Mouse (Mus musculus) stomach, postnatal 0 days (tissue): Measurements from ENCODE around the gene Erbb4. TPM values are rescaled to one million over a fixed set of nuclear protein-coding genes. Genes with fewer than 3 reads are reported as not detected.

Experiments used
- ATAC-seq: fragments of 200-750 bp; cut with Nextera tagmentation; 2 replicates; pipeline ENCODE4 v1.8.0; 2017; ENCODE audit not compliant: low FRiP score, low TSS enrichment
- DNase-seq: peaks from one replicate; pipeline ENCODE4 v3.0.0-alpha.2; 2016; ENCODE audit warnings: low spot score
- H3K27ac ChIP-seq: fragments of 300-500 bp; sonication (generic); replicated peaks from 2 replicates; pipeline ENCODE4 v1.5.1; 2014; ENCODE audit warnings: mild to moderate bottlenecking, control low read depth
- H3K27me3 ChIP-seq: fragments of 300-500 bp; sonication (generic); 2 replicates; pipeline ENCODE4 v1.6.1; 2014; ENCODE audit warnings: low read length; ENCODE audit not compliant: control insufficient read depth, insufficient read depth
- H3K36me3 ChIP-seq: fragments of 300-500 bp; sonication (generic); 2 replicates; pipeline ENCODE4 v1.6.1; 2014; ENCODE audit warnings: low read length, mixed read lengths; ENCODE audit not compliant: control insufficient read depth, insufficient read depth
- H3K4me1 ChIP-seq: fragments of 300-500 bp; sonication (generic); replicated peaks from 2 replicates; pipeline ENCODE4 v1.6.1; 2014; ENCODE audit warnings: antibody characterized with exemption; ENCODE audit not compliant: control insufficient read depth, insufficient read depth
- H3K4me2 ChIP-seq: fragments of 300-500 bp; sonication (generic); replicated peaks from 2 replicates; pipeline ENCODE4 v1.6.1; 2014; ENCODE audit warnings: low read depth, mild to moderate bottlenecking, control low read depth, moderate library complexity
- H3K4me3 ChIP-seq: fragments of 300-500 bp; sonication (generic); 2 replicates; pipeline ENCODE4 v1.5.1; 2014; ENCODE audit warnings: low read depth, low read length, control low read depth
- H3K9ac ChIP-seq: fragments of 300-500 bp; sonication (generic); 2 replicates; pipeline ENCODE4 v1.6.1; 2014; ENCODE audit warnings: mild to moderate bottlenecking, low read length, control low read depth, mixed read lengths
- H3K9me3 ChIP-seq: fragments of 300-500 bp; sonication (generic); 2 replicates; pipeline ENCODE4 v1.6.1; 2016; ENCODE audit warnings: low read length; ENCODE audit not compliant: control insufficient read depth
- CTCF ChIP-seq: IDR thresholded peaks from 2 replicates; pipeline ENCODE4 v1.5.1; 2016; ENCODE audit warnings: antibody characterized with exemption, low read depth, mild to moderate bottlenecking, moderate library complexity
- EP300 ChIP-seq: optimal IDR thresholded peaks from 2 replicates; pipeline ENCODE3; 2016; ENCODE audit warnings: antibody characterized with exemption
- WGBS: fragments of 180-500 bp; shearing (Covaris S2); extraction: QIAGEN DNeasy Blood & Tissue Kit; methylation state at CpG from one replicate; pipeline ENCODE4 v1.1.7; 2014; 5-methylcytosine and 5-hydroxymethylcytosine counted together
- polyA plus RNA-seq: library from polyadenylated mRNA; unstranded; fragments of >200 nt; fragmentation: Nextera tagmentation; extraction: Ambion mirVana; gene quantifications from 2 replicates; pipeline ENCODE4 v1.2.1, GENCODE M21; 2015

The Erbb4 gene
- polyA plus RNA-seq, 1 experiment from 2014 or later = not detected

DNA sequence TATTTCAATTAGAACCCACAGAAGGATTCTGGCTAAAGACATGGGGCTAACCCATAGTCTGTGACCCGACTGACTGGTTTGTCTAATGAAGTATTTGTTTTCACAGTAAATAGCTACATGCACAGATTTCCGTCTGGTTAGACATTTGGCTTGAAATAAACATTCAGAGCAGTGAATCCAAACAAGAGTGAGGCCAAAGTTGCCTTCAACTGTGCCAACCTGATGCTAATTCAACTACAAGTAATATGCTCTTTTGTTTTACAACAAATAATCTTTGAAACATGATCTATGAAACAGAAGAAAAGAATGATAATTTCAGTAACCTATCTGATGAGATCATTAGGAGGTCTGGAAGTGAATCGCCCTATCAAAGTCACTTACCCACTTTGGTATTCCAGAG, 106.5 kb downstream of the Erbb4 start:
- 60% methylated on average over 3 of the region's 3 CpGs for WGBS
- DNase-seq = no peak
- Histone ChIP-seq H3K4me3 (no peak overlapping the region), H3K9ac (no peak overlapping the region), H3K27me3 (no peaks in the 10 kb centered on the region), H3K36me3 (no peaks in the 10 kb centered on the region), H3K4me1 (no peaks in the 10 kb centered on the region), H3K27ac (no peak overlapping the region), H3K4me2 (no peak overlapping the region), H3K9me3 (no peaks in the 10 kb centered on the region)
- TF ChIP-seq CTCF (no peak), EP300 (no peak)
- ATAC-seq = no peak

- no peaks in the 10 kb centered on the region for H3K4me1 ChIP-seq
- no peaks in the 10 kb centered on the region for H3K27me3 ChIP-seq
- no peak overlapping the region for H3K9ac ChIP-seq
- H3K27ac ChIP-seq = no peak overlapping the region
- no peak overlapping the region for H3K4me3 ChIP-seq
- H3K36me3 ChIP-seq = no peaks in the 10 kb centered on the region
- ATAC-seq (no peak), DNase-seq (no peak)
- no peak for TF ChIP-seq EP300
- no peak for TF ChIP-seq CTCF
- H3K9me3 ChIP-seq = no peaks in the 10 kb centered on the region
- 53% methylated on average over 2 of the region's 2 CpGs for WGBS
- H3K4me2 ChIP-seq = no peak overlapping the region
Measured at GRCm38 (mm10) chr1:68979251-68979650, 128.6 kb downstream of the Erbb4 start.

DNA sequence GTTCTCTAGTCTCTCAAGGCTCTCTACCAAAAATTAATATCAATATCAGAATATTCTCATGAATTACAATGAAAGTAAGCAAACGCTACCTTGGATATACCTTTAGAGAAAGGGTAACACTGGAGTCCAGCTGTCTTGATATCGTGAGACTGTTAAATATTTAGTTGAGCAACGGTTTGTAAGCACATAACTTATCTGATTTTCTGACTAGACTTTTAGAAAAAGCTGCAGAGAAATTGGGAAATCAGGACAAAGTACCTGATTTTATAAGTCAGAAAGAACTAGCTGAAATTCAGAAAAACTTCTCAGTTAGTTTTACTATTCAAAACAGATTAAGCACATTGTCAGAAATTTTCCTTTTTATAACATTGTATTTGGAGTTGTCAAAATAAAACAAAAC, 129.3 kb downstream of the Erbb4 start:
- TF ChIP-seq CTCF (no peak), EP300 (no peak)
- DNase-seq (no peak), ATAC-seq (no peak)
- Histone ChIP-seq H3K9me3 (no peaks in the 10 kb centered on the region), H3K36me3 (no peaks in the 10 kb centered on the region), H3K27ac (no peak overlapping the region), H3K4me2 (no peak overlapping the region), H3K4me3 (no peak overlapping the region), H3K27me3 (no peaks in the 10 kb centered on the region), H3K9ac (no peak overlapping the region), H3K4me1 (no peaks in the 10 kb centered on the region)
- WGBS = 58% methylated on average over 3 of the region's 3 CpGs

- H3K4me1 ChIP-seq = no peaks in the 10 kb centered on the region
- H3K4me3 ChIP-seq = no peak overlapping the region
- no peak for ATAC-seq
- no peak overlapping the region for H3K27ac ChIP-seq
- TF ChIP-seq CTCF (no peak), EP300 (no peak)
- H3K27me3 ChIP-seq = no peaks in the 10 kb centered on the region
- no peak for DNase-seq
- WGBS = 83% methylated on average over 5 of the region's 5 CpGs
- no peaks in the 10 kb centered on the region for H3K36me3 ChIP-seq
- H3K9me3 ChIP-seq = no peaks in the 10 kb centered on the region
- no peak overlapping the region for H3K9ac ChIP-seq
- no peak overlapping the region for H3K4me2 ChIP-seq
Measured at GRCm38 (mm10) chr1:68973355-68974127, 134.3 kb downstream of the Erbb4 start.

- no peaks in the 10 kb centered on the region for H3K27me3 ChIP-seq
- H3K4me1 ChIP-seq = no peaks in the 10 kb centered on the region
- no peak for DNase-seq
- no peak overlapping the region for H3K27ac ChIP-seq
- no peaks in the 10 kb centered on the region for H3K9me3 ChIP-seq
- no peak overlapping the region for H3K4me2 ChIP-seq
- H3K36me3 ChIP-seq = no peaks in the 10 kb centered on the region
- H3K4me3 ChIP-seq = no peak overlapping the region
- no peak for ATAC-seq
- H3K9ac ChIP-seq = no peak overlapping the region
- TF ChIP-seq EP300 (no peak), CTCF (no peak)
Measured at GRCm38 (mm10) chr1:68964127-68964526, 143.7 kb downstream of the Erbb4 start.

- ATAC-seq (no peak), DNase-seq (no peak)
- Histone ChIP-seq H3K9me3 (no peaks in the 10 kb centered on the region), H3K4me2 (no peak overlapping the region), H3K36me3 (no peaks in the 10 kb centered on the region), H3K4me3 (no peak overlapping the region), H3K9ac (no peak overlapping the region), H3K4me1 (no peaks in the 10 kb centered on the region), H3K27ac (no peak overlapping the region), H3K27me3 (no peaks in the 10 kb centered on the region)
- WGBS = 57% methylated on average over 2 of the region's 2 CpGs
- TF ChIP-seq EP300 = no peak
- no peak for TF ChIP-seq CTCF
Measured at GRCm38 (mm10) chr1:68961365-68962116, 146.3 kb downstream of the Erbb4 start.
